Mouse (Mus musculus) adipose tissue, adult 10 weeks (tissue): ENCODE measurements around the gene Sec61g. TPM values are rescaled to one million over a fixed set of nuclear protein-coding genes. Genes with fewer than 3 reads are reported as not detected.

ENCODE experiments used
- polyA plus RNA-seq: library from polyadenylated mRNA; stranded (reverse); fragments of 350-450 nt; fragmentation: Illumina TruSeq; extraction: RNeasy Lipid Tissue Mini Kit (QIAGEN cat#74804); gene quantifications from one replicate; pipeline ENCODE4 v1.2.3, GENCODE M21; 2014; ENCODE audit warnings: low read depth, low replicate concordance

Gene Sec61g
- 43.5 TPM for polyA plus RNA-seq

GRCm38 (mm10) chr11:16508052-16508654 lies at the start of gene Sec61g:
Sec61g (minus strand) TSS chr11:16508484.

Other genes starting within 250 kb of the Sec61g start
- 15.3 TPM for gene Egfr, start 243.7 kb upstream of the Sec61g start, polyA plus RNA-seq